Mouse (Mus musculus) liver, embryonic 11.5 days (tissue): ENCODE measurements around the gene Dip2b. TPM values are rescaled to one million over a fixed set of nuclear protein-coding genes. Genes with fewer than 3 reads are reported as not detected.

Experiments
- ATAC-seq: fragments of 200-750 bp; cut with Nextera tagmentation; replicated peaks from 2 replicates; pipeline ENCODE4 v1.8.0; 2017; ENCODE audit warnings: moderate number of reproducible peaks, mild to moderate bottlenecking, moderate TSS enrichment, moderate library complexity; ENCODE audit not compliant: low FRiP score
- DNase-seq: peaks from one replicate; pipeline ENCODE4 v3.0.0-alpha.2; 2017; ENCODE audit warnings: low spot score
- H3K27ac ChIP-seq: fragments of 300-500 bp; sonication (generic); 2 replicates; pipeline ENCODE4 v1.5.1; 2014; ENCODE audit warnings: mild to moderate bottlenecking, low read depth, low read length, control low read depth
- H3K27me3 ChIP-seq: fragments of 300-500 bp; sonication (generic); replicated peaks from 2 replicates; pipeline ENCODE4 v1.6.1; 2014; ENCODE audit warnings: low read length, mixed read lengths; ENCODE audit not compliant: control insufficient read depth, insufficient read depth
- H3K36me3 ChIP-seq: fragments of 300-500 bp; sonication (generic); 2 replicates; pipeline ENCODE4 v1.6.1; 2014; ENCODE audit warnings: mild to moderate bottlenecking, low read length, moderate library complexity, mixed read lengths; ENCODE audit not compliant: control insufficient read depth, insufficient read depth
- H3K4me1 ChIP-seq: fragments of 300-500 bp; sonication (generic); replicated peaks from 2 replicates; pipeline ENCODE4 v1.6.1; 2014; ENCODE audit warnings: low read length, mixed read lengths; ENCODE audit not compliant: control insufficient read depth, insufficient read depth
- H3K4me2 ChIP-seq: fragments of 300-500 bp; sonication (generic); 2 replicates; pipeline ENCODE4 v1.6.1; 2014; ENCODE audit warnings: mild to moderate bottlenecking, control low read depth, moderate library complexity
- H3K4me3 ChIP-seq: fragments of 300-500 bp; sonication (generic); 2 replicates; pipeline ENCODE4 v1.5.1; 2014; ENCODE audit warnings: low read depth, low read length, control low read depth
- H3K9ac ChIP-seq: fragments of 300-500 bp; sonication (generic); 2 replicates; pipeline ENCODE4 v1.6.1; 2014; ENCODE audit warnings: low read depth, low read length, control low read depth
- H3K9me3 ChIP-seq: fragments of 300-500 bp; sonication (generic); 2 replicates; pipeline ENCODE4 v1.6.1; 2016; ENCODE audit warnings: low read length, inconsistent platforms, mixed read lengths; ENCODE audit not compliant: control insufficient read depth
- WGBS: fragments of 180-500 bp; shearing (Covaris S2); extraction: QIAGEN DNeasy Blood & Tissue Kit; methylation state at CpG from one replicate; pipeline ENCODE4 v1.1.7; 2014; 5-methylcytosine and 5-hydroxymethylcytosine counted together
- polyA plus RNA-seq: library from polyadenylated mRNA; unstranded; fragments of >200 nt; fragmentation: Nextera tagmentation; extraction: Ambion mirVana; gene quantifications from 2 replicates; pipeline ENCODE4 v1.2.1, GENCODE M21; 2014

Dip2b gene
- polyA plus RNA-seq, 1 experiment from 2014 or later = 10.4 TPM

- Histone ChIP-seq H3K4me3 (no peak overlapping the region), H3K9ac (no peak overlapping the region), H3K36me3 (peaks cover 3% of the 10 kb centered on the region; the same call in 1 of the 2 replicates), H3K9me3 (no peaks in the 10 kb centered on the region), H3K4me2 (no peak overlapping the region), H3K27me3 (no peaks in the 10 kb centered on the region), H3K4me1 (no peaks in the 10 kb centered on the region), H3K27ac (no peak overlapping the region)
- no peak for DNase-seq
- 88% methylated on average over 6 of the region's 6 CpGs for WGBS
- no peak for ATAC-seq
Observed at GRCm38 (mm10) chr15:100161747-100162280, 123.3 kb downstream of the Dip2b start.

- whole genome bisulfite sequencing = 80% methylated on average over 3 of the region's 3 CpGs
- no peak for ATAC-seq
- peaks cover 5% of the 10 kb centered on the region; the same call in 1 of the 2 replicates for H3K36me3 ChIP-seq
- no peak for DNase-seq
- no peaks in the 10 kb centered on the region for H3K27me3 ChIP-seq
- H3K4me2 ChIP-seq = no peak overlapping the region
- H3K4me3 ChIP-seq = no peak overlapping the region
- H3K27ac ChIP-seq = no peak overlapping the region
- no peaks in the 10 kb centered on the region for H3K9me3 ChIP-seq
- H3K4me1 ChIP-seq = no peaks in the 10 kb centered on the region
- H3K9ac ChIP-seq = no peak overlapping the region
Observed at GRCm38 (mm10) chr15:100163381-100164051, 125.1 kb downstream of the Dip2b start.

GRCm38 (mm10) chr15:100166464-100166863 lies 128.0 kb downstream of the Dip2b start:
- ATAC-seq = no peak
- H3K9ac ChIP-seq = no peak overlapping the region
- no peak overlapping the region for H3K4me2 ChIP-seq
- H3K4me1 ChIP-seq = no peaks in the 10 kb centered on the region
- no peak overlapping the region for H3K4me3 ChIP-seq
- no peak overlapping the region for H3K27ac ChIP-seq
- H3K9me3 ChIP-seq = no peaks in the 10 kb centered on the region
- DNase-seq = no peak
- 92% methylated on average over 3 of the region's 3 CpGs for whole genome bisulfite sequencing
- H3K27me3 ChIP-seq = no peaks in the 10 kb centered on the region
- H3K36me3 ChIP-seq = peaks cover 14% of the 10 kb centered on the region; the same call in 1 of the 2 replicates

GRCm38 (mm10) chr15:100167791-100168190 lies 129.3 kb downstream of the Dip2b start:
- DNase-seq (no peak), ATAC-seq (no peak)
- H3K9ac ChIP-seq = no peak overlapping the region
- H3K4me1 ChIP-seq = no peaks in the 10 kb centered on the region
- 93% methylated on average over 6 of the region's 6 CpGs for WGBS
- H3K36me3 ChIP-seq = peaks cover 13% of the 10 kb centered on the region; the same call in 1 of the 2 replicates
- no peak overlapping the region for H3K4me2 ChIP-seq
- no peak overlapping the region for H3K27ac ChIP-seq
- no peaks in the 10 kb centered on the region for H3K9me3 ChIP-seq
- H3K4me3 ChIP-seq = no peak overlapping the region
- no peaks in the 10 kb centered on the region for H3K27me3 ChIP-seq

DNA sequence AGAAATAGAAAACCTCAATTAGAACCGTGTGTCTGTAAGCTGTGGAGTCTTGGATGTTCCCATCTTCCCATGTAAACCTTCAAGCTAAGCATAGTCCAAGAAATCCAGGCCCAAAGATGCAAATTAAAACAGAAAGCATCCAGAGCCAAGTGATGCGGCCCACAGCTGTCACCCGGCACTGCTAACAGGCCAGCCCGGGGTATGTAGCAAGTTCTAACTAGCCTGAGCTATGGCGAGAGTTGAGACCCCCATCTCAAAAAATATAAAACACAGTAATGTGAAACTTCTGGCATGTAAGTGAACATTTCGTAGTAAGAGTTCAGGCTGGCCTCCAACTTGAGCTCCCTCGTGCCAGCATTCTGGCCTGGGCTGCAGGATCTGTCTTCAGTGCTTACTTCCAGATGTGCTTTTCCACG lies 129.7 kb downstream of the Dip2b start:
- 86% methylated on average over 8 of the region's 8 CpGs for WGBS
- no peak overlapping the region for H3K4me2 ChIP-seq
- no peak overlapping the region for H3K27ac ChIP-seq
- no peak overlapping the region for H3K9ac ChIP-seq
- H3K4me3 ChIP-seq = no peak overlapping the region
- no peak for ATAC-seq
- no peak for DNase-seq
- H3K36me3 ChIP-seq = peaks cover 13% of the 10 kb centered on the region; the same call in 1 of the 2 replicates
- no peaks in the 10 kb centered on the region for H3K27me3 ChIP-seq
- no peaks in the 10 kb centered on the region for H3K9me3 ChIP-seq
- H3K4me1 ChIP-seq = no peaks in the 10 kb centered on the region

GRCm38 (mm10) chr15:100175176-100175575 lies 136.7 kb downstream of the Dip2b start:
- Histone ChIP-seq H3K9me3 (no peaks in the 10 kb centered on the region), H3K36me3 (peaks cover 22% of the 10 kb centered on the region; the same call in 1 of the 2 replicates), H3K9ac (no peak overlapping the region), H3K27me3 (no peaks in the 10 kb centered on the region), H3K4me2 (no peak overlapping the region), H3K27ac (no peak overlapping the region), H3K4me3 (no peak overlapping the region), H3K4me1 (no peaks in the 10 kb centered on the region)
- no peak for DNase-seq
- ATAC-seq = no peak
- WGBS = 72% methylated on average over 6 of the region's 6 CpGs

DNA sequence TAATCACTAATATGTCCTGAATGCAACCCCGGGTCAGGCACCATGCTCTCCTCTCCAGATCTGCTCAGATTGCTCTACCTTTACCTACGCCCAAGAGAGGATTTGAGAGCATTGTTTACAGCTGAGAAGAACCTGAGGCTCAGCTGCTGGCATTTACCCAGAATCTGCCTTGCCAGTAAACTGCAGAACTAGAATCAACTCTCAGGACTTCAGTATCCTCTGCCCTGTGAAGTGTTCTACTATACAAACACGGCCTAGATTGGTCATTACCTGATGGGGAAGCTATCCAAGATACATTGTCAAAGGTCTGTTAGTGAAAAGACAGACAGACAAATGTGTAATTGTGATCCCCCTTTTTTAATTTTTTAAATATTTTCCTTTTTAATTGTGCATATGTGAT lies 138.7 kb downstream of the Dip2b start:
- no peak for DNase-seq
- Histone ChIP-seq H3K9me3 (no peaks in the 10 kb centered on the region), H3K4me1 (no peaks in the 10 kb centered on the region), H3K27me3 (no peaks in the 10 kb centered on the region), H3K36me3 (peaks cover 19% of the 10 kb centered on the region), H3K9ac (no peak overlapping the region), H3K4me3 (no peak overlapping the region), H3K4me2 (no peak overlapping the region), H3K27ac (no peak overlapping the region)
- no peak for ATAC-seq
- WGBS = 92% methylated on average over 3 of the region's 3 CpGs

DNA sequence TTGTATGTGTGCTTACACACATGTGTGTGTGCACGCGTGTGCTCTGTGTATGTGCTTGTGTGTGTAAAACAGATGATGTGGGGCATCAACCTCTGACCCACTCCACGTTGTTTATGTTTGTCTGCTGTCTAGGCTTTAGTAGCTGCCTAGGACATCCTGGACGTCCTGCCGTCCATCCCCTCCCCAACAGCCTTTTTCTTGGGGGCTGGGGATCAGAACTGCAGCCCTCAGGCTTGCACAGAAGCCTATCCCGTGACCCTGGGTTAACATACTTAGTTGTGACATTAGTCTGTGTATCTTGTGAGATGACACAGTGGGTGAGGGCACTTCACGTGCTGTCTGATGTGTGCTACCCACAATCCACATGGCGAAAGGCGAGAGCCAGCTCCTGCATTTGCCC lies 139.1 kb downstream of the Dip2b start:
- Histone ChIP-seq H3K27ac (no peak overlapping the region), H3K4me1 (no peaks in the 10 kb centered on the region), H3K36me3 (peaks cover 23% of the 10 kb centered on the region), H3K4me3 (no peak overlapping the region), H3K4me2 (no peak overlapping the region), H3K9ac (no peak overlapping the region), H3K27me3 (no peaks in the 10 kb centered on the region), H3K9me3 (no peaks in the 10 kb centered on the region)
- ATAC-seq = no peak
- 81% methylated on average over 9 of the region's 9 CpGs for WGBS
- no peak for DNase-seq

DNA sequence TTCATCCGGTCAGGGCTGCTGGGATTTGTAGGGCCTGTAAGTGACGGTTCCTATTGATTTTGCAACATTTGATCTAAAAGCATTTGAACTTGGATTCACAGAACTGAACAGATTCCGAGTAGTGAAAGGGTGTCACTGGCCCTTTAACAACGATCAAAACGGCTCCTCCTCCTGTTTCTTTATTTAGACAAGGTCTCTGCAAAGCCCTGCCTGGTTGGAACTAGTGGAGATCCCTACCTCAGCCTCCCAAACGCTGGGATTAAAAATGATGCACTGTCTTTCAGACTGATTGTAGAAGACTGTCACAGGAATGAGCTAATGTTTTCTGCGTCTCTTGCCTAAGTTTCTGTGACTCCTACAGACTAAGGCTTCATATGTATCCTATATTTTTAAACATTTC lies 140.0 kb downstream of the Dip2b start:
- peaks cover 23% of the 10 kb centered on the region for H3K36me3 ChIP-seq
- no peak overlapping the region for H3K4me3 ChIP-seq
- H3K4me2 ChIP-seq = no peak overlapping the region
- no peaks in the 10 kb centered on the region for H3K4me1 ChIP-seq
- DNase-seq = no peak
- ATAC-seq = no peak
- no peaks in the 10 kb centered on the region for H3K27me3 ChIP-seq
- H3K27ac ChIP-seq = no peak overlapping the region
- 66% methylated on average over 7 of the region's 7 CpGs for WGBS
- no peak overlapping the region for H3K9ac ChIP-seq
- H3K9me3 ChIP-seq = no peaks in the 10 kb centered on the region
